Mouse (Mus musculus) lung, postnatal 0 days (tissue): ENCODE data around the gene Mtln.

ENCODE experiments used
- CTCF ChIP-seq: IDR thresholded peaks from 2 replicates; pipeline ENCODE4 v1.5.1; 2016; ENCODE audit warnings: antibody characterized with exemption, mild to moderate bottlenecking
- EP300 ChIP-seq: IDR thresholded peaks from 2 replicates; pipeline ENCODE4 v1.6.1; 2016; ENCODE audit warnings: antibody characterized with exemption, mild to moderate bottlenecking, control low read depth

- no peak for TF ChIP-seq CTCF
- no peak for TF ChIP-seq EP300
These were observed 44.0 kb downstream of the Mtln start for GRCm38 (mm10) chr2:127748316-127748715.
